Mouse (Mus musculus) adrenal gland, adult 18-20 months (tissue): Measurements from ENCODE around the gene Fam178b. TPM values are rescaled to one million over a fixed set of nuclear protein-coding genes. Genes with fewer than 3 reads are reported as not detected.
A peak's percentile ranks its signal among the peaks of the same experiment; 100 is the strongest.

Experiments
- DNase-seq, 2 experiments: peaks; one replicate each; pipeline ENCODE4 v3.0.0; 2021 to 2022; ENCODE audit warnings: low spot score in 2 of 2
- total RNA-seq, 2 experiments: library from RNA; stranded (reverse); gene quantifications; 1 replicate in 1 of 2; 2 replicates in 1 of 2; pipeline ENCODE4 v1.2.3; 2021

The Fam178b gene
- total RNA-seq, 2 experiments from 2014 or later: 1.0 TPM; not detected in 1

DNA sequence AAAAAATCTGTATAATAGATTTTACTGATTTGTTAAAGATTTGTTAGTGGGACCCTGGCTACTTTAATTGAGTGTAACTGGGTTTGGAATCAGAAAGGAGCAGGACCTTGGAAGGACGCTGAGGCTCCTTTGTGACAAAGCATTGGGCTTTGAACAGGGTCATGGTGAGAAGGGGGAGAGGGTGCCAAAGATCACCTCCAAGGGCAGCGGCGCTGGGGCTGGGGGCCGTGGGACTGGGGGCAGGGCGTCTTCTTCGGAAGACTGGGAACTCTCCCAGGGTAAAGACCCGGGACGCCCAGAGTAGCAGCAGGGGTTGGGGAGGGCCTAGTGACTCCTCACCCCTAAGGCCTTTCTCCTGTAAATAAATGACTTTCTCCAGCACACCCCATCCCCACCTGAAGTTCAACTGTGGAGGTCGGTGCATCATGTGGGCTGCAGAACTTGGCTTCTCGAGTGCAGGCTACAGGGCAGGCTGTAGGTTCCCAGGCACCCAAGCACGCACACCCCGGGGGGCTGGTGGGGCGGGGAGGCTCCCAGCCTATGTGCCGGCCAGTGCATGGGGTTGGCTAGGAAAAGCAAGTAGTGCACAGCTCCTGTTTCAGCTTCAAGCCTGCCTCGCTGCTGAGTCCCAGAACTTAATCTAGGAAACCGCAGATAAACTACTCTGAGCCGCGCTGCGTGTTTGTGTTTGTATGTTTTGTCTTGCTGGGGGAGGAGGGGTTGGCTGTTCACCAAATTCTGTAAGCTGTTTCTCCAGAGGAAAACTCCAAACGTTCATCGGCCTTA, 115.0 kb downstream of the Fam178b start:
- DNase-seq: no peak

GRCm38 (mm10) chr1:36566425-36566824, 116.6 kb downstream of the Fam178b start:
- DNase-seq: no peak

- DNase-seq: no peak
Observed at GRCm38 (mm10) chr1:36564101-36564500, 118.9 kb downstream of the Fam178b start.

DNA sequence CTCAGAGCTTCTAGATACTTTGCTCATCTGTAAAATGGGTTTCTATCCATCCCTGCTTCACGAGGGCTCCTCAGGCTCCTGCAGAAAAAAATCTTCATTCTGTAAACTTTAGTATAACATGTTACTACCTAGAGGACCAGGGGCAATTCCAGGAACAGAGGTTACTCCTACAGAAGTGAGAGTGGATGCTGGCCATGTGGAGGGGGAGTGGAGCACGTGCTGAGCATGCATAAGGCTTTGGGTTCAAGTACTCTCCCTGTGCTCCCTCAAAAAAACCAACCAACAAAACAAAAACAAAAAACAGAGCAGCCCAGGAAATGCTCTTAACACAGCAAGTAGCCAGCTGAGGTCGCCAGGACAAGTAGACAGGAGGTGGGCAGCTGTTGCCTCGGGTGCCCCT, 119.4 kb downstream of the Fam178b start:
- no peak for DNase-seq

- no peak for DNase-seq
Observed at GRCm38 (mm10) chr1:36563197-36563596, 119.8 kb downstream of the Fam178b start.

DNA sequence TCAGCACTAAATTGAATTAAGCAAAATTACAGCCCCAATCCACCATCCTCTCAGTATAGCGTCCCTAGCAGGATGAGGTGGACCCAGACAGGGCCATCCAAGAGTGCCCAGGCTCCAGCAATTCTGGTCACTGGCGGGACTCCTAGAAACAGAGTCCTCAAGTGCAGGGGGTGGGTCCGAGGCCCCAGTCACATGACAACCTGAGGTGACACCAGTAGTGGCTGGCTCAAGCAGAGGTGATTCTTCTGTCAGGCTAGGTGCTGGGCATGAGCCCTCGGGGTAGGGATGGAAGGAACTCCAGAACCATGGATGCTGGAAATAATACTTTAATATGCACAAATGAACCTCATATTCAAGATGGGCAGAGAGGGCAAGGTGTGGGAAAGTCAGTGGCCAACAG, 120.6 kb downstream of the Fam178b start:
- no peak for DNase-seq

DNA sequence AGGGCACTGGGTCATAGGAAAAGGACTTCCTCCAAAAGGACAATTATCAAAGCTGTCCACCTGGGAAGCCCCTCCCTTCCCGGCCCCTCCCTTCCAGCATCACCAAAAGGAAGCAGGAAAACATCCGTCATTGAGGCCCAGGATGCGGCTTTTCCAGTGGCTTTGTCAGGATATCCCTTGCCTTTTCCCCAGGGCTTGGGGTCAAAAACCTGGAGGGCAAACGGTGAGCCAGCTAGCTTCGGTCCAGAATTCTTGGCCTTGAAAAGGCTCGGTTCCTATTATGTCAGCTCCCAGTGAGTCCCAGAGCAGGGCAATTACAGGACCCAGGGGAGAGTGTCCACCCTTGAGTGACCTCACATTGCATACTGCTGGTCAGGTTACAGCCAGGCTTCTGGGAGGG, 122.1 kb downstream of the Fam178b start:
- DNase-seq: no peak

DNA sequence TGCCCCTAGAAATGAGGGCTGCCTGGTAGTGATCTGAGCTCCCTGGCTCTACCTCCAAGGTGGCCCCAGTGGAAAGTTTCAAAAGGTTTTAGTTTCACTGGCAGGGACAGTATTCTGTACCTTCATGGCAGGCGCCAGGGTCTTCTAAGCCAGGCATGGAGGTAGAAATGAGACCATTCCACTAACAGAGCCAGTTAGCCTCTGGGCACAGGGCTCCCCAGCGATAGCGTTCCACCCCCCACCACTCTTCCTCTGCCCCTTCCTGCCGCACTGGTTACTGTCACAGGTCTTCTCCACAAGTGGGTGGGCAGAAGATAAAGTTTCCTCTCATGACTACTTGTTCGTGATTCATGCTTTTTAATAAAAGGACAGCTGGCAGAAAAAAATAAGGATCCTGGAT, 123.1 kb downstream of the Fam178b start:
- no peak for DNase-seq

DNA sequence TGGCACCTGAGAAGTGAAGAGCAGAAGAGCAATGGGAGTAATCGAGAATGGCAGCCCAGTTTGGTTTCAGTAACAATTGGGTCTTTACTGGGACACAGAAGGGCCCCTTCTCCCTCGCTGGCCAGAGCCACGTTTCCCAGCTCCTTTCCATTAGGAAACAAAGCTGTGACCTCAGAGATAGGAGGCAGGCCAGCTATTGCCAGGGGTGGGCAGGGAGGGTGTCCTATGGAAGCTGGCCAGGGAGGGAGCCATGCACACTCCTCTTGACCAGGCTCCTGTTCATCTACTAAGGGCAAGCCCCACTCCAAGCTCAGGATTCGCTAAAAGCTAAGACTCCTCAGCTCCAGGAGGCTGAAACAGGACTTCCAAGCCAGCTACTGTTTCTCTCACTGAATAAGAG, 123.7 kb downstream of the Fam178b start:
- DNase-seq: no peak

DNA sequence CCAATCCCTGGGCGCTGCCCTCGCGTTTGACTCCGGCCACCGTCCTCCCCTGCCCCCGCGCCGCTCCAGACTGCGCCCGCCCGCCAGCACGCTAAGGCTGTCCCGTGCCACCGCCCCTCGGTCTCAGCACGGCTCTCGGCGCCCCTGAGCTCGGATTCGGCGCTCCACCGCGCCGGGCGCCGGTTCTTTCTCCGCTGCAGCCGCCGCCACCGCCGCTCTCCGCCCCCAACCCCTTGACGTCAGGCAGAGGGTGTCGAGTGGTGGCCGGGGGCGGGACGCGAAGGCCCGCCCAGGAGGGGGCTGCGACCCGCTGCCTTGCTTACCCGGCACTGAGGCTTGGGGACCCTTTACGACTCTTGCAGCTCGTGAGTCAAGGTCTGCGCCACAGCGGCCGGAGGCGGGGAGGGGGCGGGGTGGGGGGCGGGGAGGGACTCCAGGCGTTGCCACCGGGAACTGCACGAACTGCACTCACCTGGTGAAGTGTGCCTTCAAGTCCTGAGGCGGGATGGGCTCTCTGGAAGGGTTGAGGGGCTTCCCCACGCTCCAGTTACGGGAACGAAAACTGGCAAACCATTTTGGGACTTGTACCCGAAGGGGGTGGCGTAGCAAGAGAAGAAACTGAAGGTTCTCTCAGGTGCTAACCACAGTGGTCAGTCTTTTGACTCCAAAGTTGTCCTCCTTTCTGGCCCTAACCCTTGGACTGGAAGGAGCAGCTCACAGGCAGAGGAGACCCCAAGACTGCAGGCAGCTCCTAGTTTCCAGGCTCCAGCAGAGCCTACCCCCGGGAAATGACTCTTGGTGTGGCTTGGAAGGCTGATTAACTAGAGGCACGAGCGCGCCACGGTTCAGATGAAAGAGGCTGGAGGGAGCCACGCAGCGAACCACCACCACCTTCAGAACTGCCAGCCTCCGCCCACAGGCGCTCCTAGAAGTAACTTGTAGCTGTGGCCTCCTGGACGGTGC, 124.7 kb downstream of the Fam178b start, which contains the start of gene Sema4c:
Sema4c (minus strand) TSS at position 319 of the 963 bp plus-strand sequence.
- DNase-seq: peak; percentile 76

DNA sequence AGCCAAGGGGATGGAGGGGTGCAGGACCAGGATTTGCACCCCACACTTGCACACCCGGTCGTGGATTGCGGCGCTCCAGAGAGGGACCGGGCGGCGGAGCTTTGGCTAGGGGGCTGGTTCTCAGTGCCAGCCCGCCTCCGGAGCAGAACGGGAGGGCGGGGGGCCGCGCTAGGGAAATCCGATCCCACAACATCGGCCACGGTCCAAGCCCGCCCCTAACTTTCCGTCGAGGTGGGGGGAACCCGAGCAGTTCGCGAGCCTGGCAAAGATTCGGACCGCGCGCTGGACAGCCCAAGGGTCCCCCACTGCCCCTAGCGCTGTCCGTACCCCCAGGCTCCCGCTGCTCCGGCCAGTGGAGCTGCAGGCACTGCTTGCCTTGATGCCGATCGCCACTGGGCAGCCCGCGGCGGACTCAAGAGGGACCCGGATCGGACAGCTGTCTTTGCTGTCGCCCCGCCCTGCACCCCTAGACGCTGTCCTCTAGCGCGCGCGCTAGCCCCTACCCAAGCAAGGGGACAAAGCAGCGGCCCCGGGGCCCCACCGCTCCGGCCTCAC, 125.4 kb downstream of the Fam178b start:
- peak; percentile 70 to 74 for DNase-seq

DNA sequence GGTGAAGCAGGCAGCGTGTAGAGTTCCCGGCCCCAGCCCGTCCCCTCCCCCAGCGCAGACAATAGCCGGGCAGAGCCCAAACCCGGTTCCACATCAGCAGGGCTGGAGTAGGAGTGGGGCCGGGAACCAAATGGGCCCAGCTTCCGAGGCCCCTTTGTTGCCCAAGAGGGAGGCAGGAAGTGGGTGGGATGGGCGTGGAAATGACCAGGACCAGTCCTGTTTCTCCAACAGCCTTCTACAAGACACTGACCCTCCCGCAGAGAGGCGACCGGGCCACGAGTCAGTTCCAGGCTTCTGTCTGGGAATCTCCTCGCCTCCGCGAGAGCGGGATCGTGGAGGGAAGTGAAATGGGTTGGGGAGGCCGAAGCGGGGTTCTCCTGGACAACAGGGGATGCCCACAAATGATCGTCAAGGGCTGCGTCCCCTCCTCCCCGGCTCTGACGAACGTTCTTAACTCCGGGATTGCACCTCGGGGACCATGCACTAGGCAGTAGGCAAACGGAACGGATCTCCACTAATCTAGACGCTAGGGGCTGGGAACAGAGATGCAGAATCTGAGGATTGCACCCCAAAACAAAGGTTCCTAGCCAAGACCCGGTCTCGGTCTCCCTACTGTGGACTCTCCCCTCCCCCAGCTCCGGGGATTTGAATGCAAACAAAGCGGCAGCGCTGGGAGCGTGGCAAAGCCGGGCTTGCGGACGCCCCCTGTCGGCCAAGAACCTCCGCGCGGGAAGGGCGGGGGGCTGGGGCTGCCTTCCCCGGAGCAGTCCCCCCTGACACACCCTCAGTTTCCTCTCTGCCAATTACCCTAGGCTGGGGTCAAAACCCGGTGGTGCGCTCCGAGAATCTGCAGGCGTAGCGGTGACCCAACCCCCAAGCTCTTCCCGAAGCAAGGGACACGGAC, 126.2 kb downstream of the Fam178b start:
- DNase-seq: peak; percentile 92 to 93

DNA sequence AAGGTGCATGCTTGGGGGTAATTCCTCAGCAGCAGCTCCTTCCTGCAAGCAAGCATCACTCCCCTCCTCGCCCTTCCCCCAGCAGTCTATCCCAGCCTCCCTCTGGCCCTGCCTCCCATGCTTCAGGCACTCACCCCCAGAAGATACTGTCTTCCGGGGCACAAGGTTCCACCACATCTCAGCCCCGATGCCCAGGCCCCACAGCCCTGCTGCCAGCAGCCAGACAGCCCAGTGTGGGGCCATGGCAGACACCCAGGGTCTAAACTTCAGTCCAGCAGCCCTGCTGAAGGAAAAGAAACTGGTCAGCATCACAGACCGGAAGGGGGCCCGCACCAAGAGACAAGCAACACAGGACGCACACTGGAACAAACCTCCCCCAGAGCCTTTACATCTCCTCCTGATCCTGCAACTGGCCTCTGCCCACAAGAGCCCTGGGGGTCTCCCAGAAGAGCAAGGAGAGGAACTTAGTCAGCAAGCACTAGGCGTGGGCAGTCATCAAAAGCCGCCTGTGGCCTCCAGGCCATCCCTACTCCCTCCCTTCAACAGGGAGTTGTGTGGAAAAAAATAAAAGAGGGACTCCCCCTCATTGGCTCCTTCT, 127.1 kb downstream of the Fam178b start:
- DNase-seq: no peak

- DNase-seq: no peak
Observed at GRCm38 (mm10) chr1:36554633-36555399, 128.2 kb downstream of the Fam178b start.

DNA sequence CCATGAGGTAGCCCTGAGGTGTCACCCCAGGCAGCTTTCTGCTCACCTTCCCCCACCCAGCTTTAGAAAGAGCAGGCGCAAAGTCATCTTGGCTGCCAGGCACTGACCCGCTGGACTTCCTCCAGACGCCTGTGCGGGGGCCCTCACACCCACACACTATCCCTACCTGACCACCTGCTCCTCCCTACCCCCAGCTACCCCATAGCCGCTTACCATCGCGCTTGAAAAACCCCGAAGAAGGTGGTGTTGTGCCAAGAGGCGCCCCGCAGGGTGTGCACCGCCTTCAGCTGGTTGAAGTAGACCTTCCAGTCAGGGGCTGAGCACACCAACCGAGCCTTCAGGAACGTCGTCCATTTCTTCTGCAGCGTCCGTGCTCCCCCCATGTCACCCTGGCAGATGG, 130.5 kb downstream of the Fam178b start:
- no peak for DNase-seq

DNA sequence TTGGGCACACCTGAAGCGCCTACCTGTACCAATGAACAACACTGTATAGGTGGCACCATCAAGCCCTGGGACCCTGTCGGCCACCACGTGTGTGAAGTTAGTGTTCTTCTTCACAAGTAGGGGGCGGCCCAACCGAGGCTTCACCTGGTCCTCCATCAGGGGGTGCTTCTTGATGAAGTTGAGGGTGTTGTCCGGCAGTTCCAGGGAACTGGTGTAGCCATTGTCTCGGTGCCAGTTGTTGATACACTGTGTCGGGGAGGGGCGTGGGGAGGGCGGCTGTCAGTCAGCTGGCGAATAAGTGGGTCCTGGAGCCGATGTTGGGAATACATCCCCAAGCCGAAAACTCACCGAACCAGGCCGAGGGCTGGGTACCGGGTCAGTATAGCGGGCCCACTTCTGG, 131.1 kb downstream of the Fam178b start:
- DNase-seq: no peak

- DNase-seq: no peak
Observed at GRCm38 (mm10) chr1:36550075-36550863, 132.7 kb downstream of the Fam178b start.

DNA sequence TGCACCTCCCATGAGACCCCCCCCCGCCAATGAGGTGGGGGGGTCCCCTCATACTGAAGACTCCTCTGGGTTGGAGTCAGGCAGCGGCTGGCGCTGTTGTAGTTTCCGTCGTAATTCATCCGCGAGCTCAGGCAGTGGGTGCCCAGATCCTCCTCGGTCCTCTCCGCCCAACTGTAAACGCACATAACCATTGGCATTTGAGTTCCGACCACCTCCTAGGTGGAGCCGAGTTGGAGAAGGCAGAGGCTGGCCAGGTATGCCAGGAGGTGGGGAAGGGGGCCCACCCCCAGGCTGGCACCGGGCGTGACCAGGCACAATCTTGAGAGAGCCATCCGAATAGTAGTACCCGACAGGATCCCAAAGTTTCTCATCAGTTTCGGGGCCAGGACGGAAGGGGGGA, 133.5 kb downstream of the Fam178b start:
- no peak for DNase-seq

- DNase-seq: no peak
Observed at GRCm38 (mm10) chr1:36548771-36549170, 134.2 kb downstream of the Fam178b start.
